Mouse (Mus musculus): ENCODE measurements around the gene Olfr620. TPM values are rescaled to one million over a fixed set of nuclear protein-coding genes. Genes with fewer than 3 reads are reported as not detected.

Gene Olfr620
- total and polyA plus RNA-seq, 3 experiments, result 0.03 TPM; not detected in 2

DNA sequence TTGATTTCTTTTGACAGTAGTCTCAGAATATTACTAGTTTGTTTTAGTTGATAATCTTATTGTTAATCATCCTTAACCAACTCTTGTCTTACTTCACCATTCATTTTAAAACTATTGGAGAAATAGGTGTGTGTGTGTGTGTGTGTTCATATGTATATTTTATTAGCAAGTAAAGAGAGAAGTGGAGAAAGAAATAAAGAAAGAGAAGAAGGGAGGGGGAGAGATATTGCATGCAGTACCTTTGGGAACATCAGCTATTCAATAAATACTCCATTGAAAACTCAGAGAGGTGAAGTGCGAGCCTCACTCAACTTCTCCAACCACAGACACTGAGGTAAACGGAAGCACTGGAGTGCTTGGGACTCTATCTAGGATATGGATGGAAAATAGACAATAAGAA lies 56.6 kb downstream of the Olfr620 start, which contains the start of gene Olfr615:
Gene Olfr615 (plus strand): TSS at position 301 of the 400 bp plus-strand sequence.
- no peaks in the 10 kb centered on the region for H3K4me1 ChIP-seq (ENCODE audit: control insufficient read depth in 1 of 2, insufficient read depth in 2 of 2, low read length in 2 of 2)
- H3K79me2 ChIP-seq (ENCODE audit: control insufficient read depth, insufficient read depth, low read length, poor library complexity), result no peaks in the 10 kb centered on the region
- no peak within 1 kb of the TSS for H3K4me3 ChIP-seq (ENCODE audit: control insufficient read depth in 1 of 2, insufficient read depth in 1 of 2, low read depth in 2 of 2, low read length in 2 of 2)
- H3K27ac ChIP-seq (ENCODE audit: control insufficient read depth, low read depth, low read length), result no peak within 1 kb of the TSS
- no peak for TF ChIP-seq ZMIZ1 (IDR thresholded peaks at IDR 0.05; ENCODE audit: low read depth, low read length)
- no peak for TF ChIP-seq USF1 (IDR thresholded peaks at IDR 0.05; ENCODE audit: low read depth, low read length)
- no peak for TF ChIP-seq GATA1 (IDR thresholded peaks at IDR 0.05; ENCODE audit: low read depth, low read length)
- no peak for TF ChIP-seq TCF12 (IDR thresholded peaks at IDR 0.05; ENCODE audit: low read depth, low read length)
- no peak for TF ChIP-seq MAFK (IDR thresholded peaks at IDR 0.05; ENCODE audit: borderline replicate concordance, low read depth, low read length)
- TF ChIP-seq USF2 (IDR thresholded peaks at IDR 0.05; ENCODE audit: borderline replicate concordance in 1 of 2, insufficient read depth in 1 of 2, low read depth in 1 of 2, low read length in 2 of 2), result no peak
- TF ChIP-seq POLR2A (IDR thresholded peaks at IDR 0.05; ENCODE audit: control insufficient read depth in 1 of 2, insufficient read depth in 1 of 2, low read depth in 1 of 2, low read length in 2 of 2, poor library complexity in 1 of 2), result no peak
- no peak for TF ChIP-seq CHD1 (IDR thresholded peaks at IDR 0.05; ENCODE audit: low read depth, low read length)
- no peak for TF ChIP-seq JUND (IDR thresholded peaks at IDR 0.05; ENCODE audit: low read depth, low read length)
- no peak for TF ChIP-seq E2F4 (IDR thresholded peaks at IDR 0.05; ENCODE audit: borderline replicate concordance, low read depth, low read length)
- TF ChIP-seq RCOR1 (IDR thresholded peaks at IDR 0.05; ENCODE audit: low read depth, low read length), result no peak
- no peaks in the 10 kb centered on the region for H3K27me3 ChIP-seq (ENCODE audit: control insufficient read depth in 1 of 2, insufficient read depth in 2 of 2, low read length in 2 of 2)
- DNase-seq (ENCODE audit: low read depth, low spot score), result no peak
- no peaks in the 10 kb centered on the region for H3K9me3 ChIP-seq (replicated peaks; ENCODE audit: insufficient read depth, low read length)
- H3K36me3 ChIP-seq (ENCODE audit: control insufficient read depth in 1 of 2, insufficient read depth in 2 of 2, low read length in 2 of 2), result no peaks in the 10 kb centered on the region
- H3K9ac ChIP-seq (ENCODE audit: control insufficient read depth, low read depth, low read length, poor library complexity, severe bottlenecking), result no peak within 1 kb of the TSS

Other genes with a start within 250 kb of the Olfr620 start
Only the 30 nearest of the 33 such genes appear.
- gene Olfr603, start 226.4 kb downstream of the Olfr620 start, total RNA-seq (2012; rRNA removed), result not detected in 2 replicates
- not detected for gene Olfr603, start 226.4 kb downstream of the Olfr620 start, polyA plus RNA-seq (2012; ENCODE audit: insufficient read depth in 1 of 2, insufficient read length in 2 of 2, low read depth in 1 of 2, low replicate concordance in 2 of 2, missing spikeins in 1 of 2)
- not detected in 2 replicates for gene Usp17lc, start 197.5 kb downstream of the Olfr620 start, total RNA-seq (2012; rRNA removed)
- not detected for gene Usp17lc, start 197.5 kb downstream of the Olfr620 start, polyA plus RNA-seq (2012; ENCODE audit: insufficient read depth in 1 of 2, insufficient read length in 2 of 2, low read depth in 1 of 2, low replicate concordance in 2 of 2, missing spikeins in 1 of 2)
- not detected in 2 replicates for gene Olfr605, start 167.1 kb downstream of the Olfr620 start, total RNA-seq (2012; rRNA removed)
- gene Olfr605, start 167.1 kb downstream of the Olfr620 start, polyA plus RNA-seq (2012; ENCODE audit: insufficient read depth in 1 of 2, insufficient read length in 2 of 2, low read depth in 1 of 2, low replicate concordance in 2 of 2, missing spikeins in 1 of 2), result not detected
- not detected in 2 replicates for gene Olfr606, start 163.5 kb downstream of the Olfr620 start, total RNA-seq (2012; rRNA removed)
- gene Olfr606, start 163.5 kb downstream of the Olfr620 start, polyA plus RNA-seq (2012; ENCODE audit: insufficient read depth in 1 of 2, insufficient read length in 2 of 2, low read depth in 1 of 2, low replicate concordance in 2 of 2, missing spikeins in 1 of 2), result not detected
- gene Olfr607, start 148.4 kb downstream of the Olfr620 start, total RNA-seq (2012; rRNA removed), result not detected in 2 replicates
- not detected for gene Olfr607, start 148.4 kb downstream of the Olfr620 start, polyA plus RNA-seq (2012; ENCODE audit: insufficient read depth in 1 of 2, insufficient read length in 2 of 2, low read depth in 1 of 2, low replicate concordance in 2 of 2, missing spikeins in 1 of 2)
- not detected in 2 replicates for gene Olfr608, start 142.7 kb downstream of the Olfr620 start, total RNA-seq (2012; rRNA removed)
- gene Olfr608, start 142.7 kb downstream of the Olfr620 start, polyA plus RNA-seq (2012; ENCODE audit: insufficient read depth in 1 of 2, insufficient read length in 2 of 2, low read depth in 1 of 2, low replicate concordance in 2 of 2, missing spikeins in 1 of 2), result not detected
- not detected in 2 replicates for gene Olfr609, start 114.5 kb downstream of the Olfr620 start, total RNA-seq (2012; rRNA removed)
- gene Olfr609, start 114.5 kb downstream of the Olfr620 start, polyA plus RNA-seq (2012; ENCODE audit: insufficient read depth in 1 of 2, insufficient read length in 2 of 2, low read depth in 1 of 2, low replicate concordance in 2 of 2, missing spikeins in 1 of 2), result not detected
- gene Olfr610, start 100.4 kb downstream of the Olfr620 start, total RNA-seq (2012; rRNA removed), result not detected in 2 replicates
- not detected for gene Olfr610, start 100.4 kb downstream of the Olfr620 start, polyA plus RNA-seq (2012; ENCODE audit: insufficient read depth in 1 of 2, insufficient read length in 2 of 2, low read depth in 1 of 2, low replicate concordance in 2 of 2, missing spikeins in 1 of 2)
- gene Olfr611, start 91.7 kb downstream of the Olfr620 start, total RNA-seq (2012; rRNA removed), result not detected in 2 replicates
- gene Olfr611, start 91.7 kb downstream of the Olfr620 start, polyA plus RNA-seq (2012; ENCODE audit: insufficient read depth in 1 of 2, insufficient read length in 2 of 2, low read depth in 1 of 2, low replicate concordance in 2 of 2, missing spikeins in 1 of 2), result not detected
- gene Olfr612, start 69.8 kb downstream of the Olfr620 start, total RNA-seq (2012; rRNA removed), result not detected in 2 replicates
- not detected for gene Olfr612, start 69.8 kb downstream of the Olfr620 start, polyA plus RNA-seq (2012; ENCODE audit: insufficient read depth in 1 of 2, insufficient read length in 2 of 2, low read depth in 1 of 2, low replicate concordance in 2 of 2, missing spikeins in 1 of 2)
- gene Olfr613, start 64.5 kb downstream of the Olfr620 start, total RNA-seq (2012; rRNA removed), result not detected in 2 replicates
- not detected for gene Olfr613, start 64.5 kb downstream of the Olfr620 start, polyA plus RNA-seq (2012; ENCODE audit: insufficient read depth in 1 of 2, insufficient read length in 2 of 2, low read depth in 1 of 2, low replicate concordance in 2 of 2, missing spikeins in 1 of 2)
- not detected in 2 replicates for gene Olfr615, start 56.5 kb downstream of the Olfr620 start, total RNA-seq (2012; rRNA removed)
- not detected for gene Olfr615, start 56.5 kb downstream of the Olfr620 start, polyA plus RNA-seq (2012; ENCODE audit: insufficient read depth in 1 of 2, insufficient read length in 2 of 2, low read depth in 1 of 2, low replicate concordance in 2 of 2, missing spikeins in 1 of 2)
- gene Olfr616, start 43.4 kb downstream of the Olfr620 start, total RNA-seq (2012; rRNA removed), result not detected in 2 replicates
- gene Olfr616, start 43.4 kb downstream of the Olfr620 start, polyA plus RNA-seq (2012; ENCODE audit: insufficient read depth in 1 of 2, insufficient read length in 2 of 2, low read depth in 1 of 2, low replicate concordance in 2 of 2, missing spikeins in 1 of 2), result not detected
- not detected in 2 replicates for gene Olfr617, start 39.5 kb downstream of the Olfr620 start, total RNA-seq (2012; rRNA removed)
- not detected for gene Olfr617, start 39.5 kb downstream of the Olfr620 start, polyA plus RNA-seq (2012; ENCODE audit: insufficient read depth in 1 of 2, insufficient read length in 2 of 2, low read depth in 1 of 2, low replicate concordance in 2 of 2, missing spikeins in 1 of 2)
- not detected in 2 replicates for gene Olfr618, start 22.4 kb downstream of the Olfr620 start, total RNA-seq (2012; rRNA removed)
- gene Olfr618, start 22.4 kb downstream of the Olfr620 start, polyA plus RNA-seq (2012; ENCODE audit: insufficient read depth in 1 of 2, insufficient read length in 2 of 2, low read depth in 1 of 2, low replicate concordance in 2 of 2, missing spikeins in 1 of 2), result not detected
- not detected in 2 replicates for gene Olfr619, start 12.0 kb downstream of the Olfr620 start, total RNA-seq (2012; rRNA removed)
- gene Olfr619, start 12.0 kb downstream of the Olfr620 start, polyA plus RNA-seq (2012; ENCODE audit: insufficient read depth in 1 of 2, insufficient read length in 2 of 2, low read depth in 1 of 2, low replicate concordance in 2 of 2, missing spikeins in 1 of 2), result not detected
- not detected in 2 replicates for gene Olfr622, start 30.2 kb upstream of the Olfr620 start, total RNA-seq (2012; rRNA removed)
- not detected for gene Olfr622, start 30.2 kb upstream of the Olfr620 start, polyA plus RNA-seq (2012; ENCODE audit: insufficient read depth in 1 of 2, insufficient read length in 2 of 2, low read depth in 1 of 2, low replicate concordance in 2 of 2, missing spikeins in 1 of 2)
- gene Olfr623, start 51.2 kb upstream of the Olfr620 start, total RNA-seq (2012; rRNA removed), result not detected in 2 replicates
- gene Olfr623, start 51.2 kb upstream of the Olfr620 start, polyA plus RNA-seq (2012; ENCODE audit: insufficient read depth in 1 of 2, insufficient read length in 2 of 2, low read depth in 1 of 2, low replicate concordance in 2 of 2, missing spikeins in 1 of 2), result not detected
- gene Olfr624, start 58.7 kb upstream of the Olfr620 start, total RNA-seq (2012; rRNA removed), result under 0.01 TPM in 1 of 2 replicates, not detected in the other
- gene Olfr624, start 58.7 kb upstream of the Olfr620 start, polyA plus RNA-seq (2012; ENCODE audit: insufficient read depth in 1 of 2, insufficient read length in 2 of 2, low read depth in 1 of 2, low replicate concordance in 2 of 2, missing spikeins in 1 of 2), result under 1 TPM in 1 of 2 experiments, not detected in 1; 0.04 TPM
- gene Olfr625-ps1, start 70.2 kb upstream of the Olfr620 start, total RNA-seq (2012; rRNA removed), result not detected in 2 replicates
- gene Olfr625-ps1, start 70.2 kb upstream of the Olfr620 start, polyA plus RNA-seq (2012; ENCODE audit: insufficient read depth in 1 of 2, insufficient read length in 2 of 2, low read depth in 1 of 2, low replicate concordance in 2 of 2, missing spikeins in 1 of 2), result not detected
- not detected in 2 replicates for gene Olfr243, start 102.1 kb upstream of the Olfr620 start, total RNA-seq (2012; rRNA removed)
- not detected for gene Olfr243, start 102.1 kb upstream of the Olfr620 start, polyA plus RNA-seq (2012; ENCODE audit: insufficient read depth in 1 of 2, insufficient read length in 2 of 2, low read depth in 1 of 2, low replicate concordance in 2 of 2, missing spikeins in 1 of 2)
- gene Olfr628, start 117.8 kb upstream of the Olfr620 start, total RNA-seq (2012; rRNA removed), result not detected in 2 replicates
- not detected for gene Olfr628, start 117.8 kb upstream of the Olfr620 start, polyA plus RNA-seq (2012; ENCODE audit: insufficient read depth in 1 of 2, insufficient read length in 2 of 2, low read depth in 1 of 2, low replicate concordance in 2 of 2, missing spikeins in 1 of 2)
- not detected in 2 replicates for gene Olfr629, start 132.4 kb upstream of the Olfr620 start, total RNA-seq (2012; rRNA removed)
- gene Olfr629, start 132.4 kb upstream of the Olfr620 start, polyA plus RNA-seq (2012; ENCODE audit: insufficient read depth in 1 of 2, insufficient read length in 2 of 2, low read depth in 1 of 2, low replicate concordance in 2 of 2, missing spikeins in 1 of 2), result not detected
- not detected in 2 replicates for gene Olfr630, start 144.8 kb upstream of the Olfr620 start, total RNA-seq (2012; rRNA removed)
- not detected for gene Olfr630, start 144.8 kb upstream of the Olfr620 start, polyA plus RNA-seq (2012; ENCODE audit: insufficient read depth in 1 of 2, insufficient read length in 2 of 2, low read depth in 1 of 2, low replicate concordance in 2 of 2, missing spikeins in 1 of 2)
- gene Olfr69, start 159.1 kb upstream of the Olfr620 start, total RNA-seq (2012; rRNA removed), result not detected in 2 replicates
- not detected for gene Olfr69, start 159.1 kb upstream of the Olfr620 start, polyA plus RNA-seq (2012; ENCODE audit: insufficient read depth in 1 of 2, insufficient read length in 2 of 2, low read depth in 1 of 2, low replicate concordance in 2 of 2, missing spikeins in 1 of 2)
- gene Olfr68, start 167.2 kb upstream of the Olfr620 start, total RNA-seq (2012; rRNA removed), result not detected in 2 replicates
- gene Olfr68, start 167.2 kb upstream of the Olfr620 start, polyA plus RNA-seq (2012; ENCODE audit: insufficient read depth in 1 of 2, insufficient read length in 2 of 2, low read depth in 1 of 2, low replicate concordance in 2 of 2, missing spikeins in 1 of 2), result not detected
- not detected in 2 replicates for gene Olfr67, start 179.3 kb upstream of the Olfr620 start, total RNA-seq (2012; rRNA removed)
- not detected for gene Olfr67, start 179.3 kb upstream of the Olfr620 start, polyA plus RNA-seq (2012; ENCODE audit: insufficient read depth in 1 of 2, insufficient read length in 2 of 2, low read depth in 1 of 2, low replicate concordance in 2 of 2, missing spikeins in 1 of 2)
- gene Hbb-bt, start 201.5 kb upstream of the Olfr620 start, total RNA-seq (2012; rRNA removed), result 120 and 191 TPM in 2 replicates
- 100 to 1,000 TPM in 1 of 2 experiments, not detected in 1; 118 TPM for gene Hbb-bt, start 201.5 kb upstream of the Olfr620 start, polyA plus RNA-seq (2012; ENCODE audit: insufficient read depth in 1 of 2, insufficient read length in 2 of 2, low read depth in 1 of 2, low replicate concordance in 2 of 2, missing spikeins in 1 of 2)
- gene Hbb-bs, start 215.6 kb upstream of the Olfr620 start, total RNA-seq (2012; rRNA removed), result 79.0 and 138 TPM in 2 replicates
- gene Hbb-bs, start 215.6 kb upstream of the Olfr620 start, polyA plus RNA-seq (2012; ENCODE audit: insufficient read depth in 1 of 2, insufficient read length in 2 of 2, low read depth in 1 of 2, low replicate concordance in 2 of 2, missing spikeins in 1 of 2), result 100 to 1,000 TPM in 1 of 2 experiments, not detected in 1; 208 TPM
- gene Hbb-bh2, start 228.0 kb upstream of the Olfr620 start, total RNA-seq (2012; rRNA removed), result not detected in 2 replicates
- not detected for gene Hbb-bh2, start 228.0 kb upstream of the Olfr620 start, polyA plus RNA-seq (2012; ENCODE audit: insufficient read depth in 1 of 2, insufficient read length in 2 of 2, low read depth in 1 of 2, low replicate concordance in 2 of 2, missing spikeins in 1 of 2)